Mouse (Mus musculus): ENCODE measurements around the gene Olfr643.
"Not testable (repeated sequence)": the region's sequence is repeated elsewhere in the genome, so short reads cannot be mapped to it uniquely, and the experiment has no call there.

Olfr643 gene

GRCm38 (mm10) chr7:104018953-104019352 lies 118.3 kb downstream of the Olfr643 start:
- CTCF ChIA-PET = no interaction called here

- CTCF ChIA-PET = no interaction called here
These were observed 120.0 kb downstream of the Olfr643 start, which contains the start of gene Olfr639 for GRCm38 (mm10) chr7:104017203-104017602. Gene Olfr639 (minus strand): TSS chr7:104017303.

GRCm38 (mm10) chr7:103999124-103999523 lies 138.1 kb downstream of the Olfr643 start:
- CTCF ChIA-PET = no interaction called here

- CTCF ChIA-PET = no interaction called here
These were observed 138.8 kb downstream of the Olfr643 start, which contains the start of gene Olfr638 for GRCm38 (mm10) chr7:103998446-103998845. Gene Olfr638 (plus strand): TSS chr7:103998746.

- CTCF ChIA-PET = no interaction called here
These were observed 165.4 kb downstream of the Olfr643 start for GRCm38 (mm10) chr7:103971782-103972181.

GRCm38 (mm10) chr7:103970852-103971251 lies 166.4 kb downstream of the Olfr643 start, which contains the start of gene Olfr635:
Gene Olfr635 (plus strand): TSS chr7:103971152.
- CTCF ChIA-PET = no interaction called here

- CTCF ChIA-PET = not testable (repeated sequence)
These were observed 170.3 kb downstream of the Olfr643 start for GRCm38 (mm10) chr7:103966873-103967272.
